Mouse (Mus musculus) stomach, embryonic 14.5 days (tissue): Measurements from ENCODE around the gene Slc7a12. TPM values are rescaled to one million over a fixed set of nuclear protein-coding genes. Genes with fewer than 3 reads are reported as not detected.

ENCODE experiments used
- ATAC-seq: fragments of 200-750 bp; cut with Nextera tagmentation; 2 replicates; pipeline ENCODE4 v1.8.0; 2017; ENCODE audit warnings: low read depth, moderate TSS enrichment; ENCODE audit not compliant: insufficient number of reproducible peaks, insufficient read depth, low FRiP score
- H3K27ac ChIP-seq: fragments of 300-500 bp; sonication (generic); 2 replicates; pipeline ENCODE4 v1.5.1; 2014; ENCODE audit warnings: mild to moderate bottlenecking, low read length, moderate library complexity, mixed read lengths
- H3K27me3 ChIP-seq: fragments of 300-500 bp; sonication (generic); 2 replicates; pipeline ENCODE4 v1.6.1; 2014; ENCODE audit warnings: low read length, control low read depth, mixed read lengths; ENCODE audit not compliant: control insufficient read depth, insufficient read depth
- H3K36me3 ChIP-seq: fragments of 300-500 bp; sonication (generic); 2 replicates; pipeline ENCODE4 v1.6.1; 2014; ENCODE audit warnings: mild to moderate bottlenecking, control low read depth, low read length, moderate library complexity, mixed read lengths; ENCODE audit not compliant: control insufficient read depth, insufficient read depth
- H3K4me1 ChIP-seq: fragments of 300-500 bp; sonication (generic); 2 replicates; pipeline ENCODE4 v1.6.1; 2014; ENCODE audit warnings: low read length, control low read depth, mixed read lengths; ENCODE audit not compliant: control insufficient read depth, insufficient read depth
- H3K4me2 ChIP-seq: fragments of 300-500 bp; sonication (generic); replicated peaks from 2 replicates; pipeline ENCODE4 v1.6.1; 2014; ENCODE audit warnings: low read depth, low read length, control low read depth
- H3K4me3 ChIP-seq: fragments of 300-500 bp; sonication (generic); 2 replicates; pipeline ENCODE4 v1.5.1; 2014; ENCODE audit warnings: low read depth, low read length, control low read depth
- H3K9ac ChIP-seq: fragments of 300-500 bp; sonication (generic); replicated peaks from 2 replicates; pipeline ENCODE4 v1.6.1; 2014; ENCODE audit warnings: low read depth, mild to moderate bottlenecking, control low read depth, low read length, moderate library complexity, mixed read lengths
- H3K9me3 ChIP-seq: fragments of 300-500 bp; sonication (generic); 2 replicates; pipeline ENCODE4 v1.6.1; 2016; ENCODE audit warnings: low read depth, low read length, control low read depth; ENCODE audit not compliant: control insufficient read depth
- WGBS: fragments of 180-500 bp; shearing (Covaris S2); extraction: QIAGEN DNeasy Blood & Tissue Kit; methylation state at CpG from one replicate; pipeline ENCODE4 v1.1.7; 2014; 5-methylcytosine and 5-hydroxymethylcytosine counted together
- polyA plus RNA-seq: library from polyadenylated mRNA; unstranded; fragments of >200 nt; fragmentation: Nextera tagmentation; extraction: Ambion mirVana; gene quantifications from 2 replicates; pipeline ENCODE4 v1.2.1, GENCODE M21; 2014

The Slc7a12 gene
- polyA plus RNA-seq: not detected in 2 replicates

DNA sequence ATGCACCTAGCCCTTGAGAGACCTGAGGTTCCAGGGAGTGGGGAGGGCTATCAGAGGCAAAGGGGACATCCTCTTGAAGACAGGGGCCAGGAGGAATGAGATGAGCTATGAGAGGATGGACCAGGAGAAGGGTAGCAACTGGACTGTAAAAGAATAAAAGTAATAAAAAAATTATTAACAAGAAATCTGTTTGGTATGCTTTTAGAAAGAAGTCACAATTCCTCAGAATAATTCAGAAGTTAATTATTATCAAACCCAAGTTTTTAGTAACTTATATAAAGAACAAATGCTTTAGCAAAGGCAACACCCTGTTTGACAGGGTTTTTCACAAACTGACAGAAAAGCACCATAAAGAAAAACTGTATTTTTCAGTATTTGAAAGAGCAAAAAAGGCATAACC lies at the start of gene Slc7a12:
Slc7a12 (plus strand) TSS at position 301 of the 400 bp plus-strand sequence.
- H3K9ac ChIP-seq: no peak within 1 kb of the TSS
- H3K4me2 ChIP-seq: no peak within 1 kb of the TSS
- no peaks in the 10 kb centered on the region for H3K36me3 ChIP-seq
- H3K27me3 ChIP-seq: no peaks in the 10 kb centered on the region
- ATAC-seq: no peak
- no peaks in the 10 kb centered on the region for H3K4me1 ChIP-seq
- no peak within 1 kb of the TSS for H3K27ac ChIP-seq
- H3K4me3 ChIP-seq: no peak within 1 kb of the TSS
- no peaks in the 10 kb centered on the region for H3K9me3 ChIP-seq

DNA sequence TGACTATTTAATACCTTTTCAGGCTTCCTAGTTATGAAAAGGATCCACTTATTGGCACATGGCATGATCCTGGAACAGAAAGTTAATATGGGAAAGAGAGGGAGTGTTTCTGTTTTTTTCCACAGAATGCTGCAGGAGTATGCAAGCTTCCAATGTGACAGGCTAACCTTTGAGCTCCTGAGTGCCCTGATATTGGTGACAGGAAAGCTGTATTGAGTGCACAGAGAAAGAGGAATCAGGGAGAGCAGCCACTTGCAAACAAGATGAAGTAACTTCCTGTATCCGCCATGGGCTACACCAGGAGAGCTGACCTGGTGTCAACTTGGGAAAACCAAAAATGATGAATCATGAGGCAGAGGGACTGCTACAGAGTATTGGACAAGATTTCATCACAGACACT lies 48.1 kb upstream of the Slc7a12 start:
- WGBS: 72% methylated on average over 1 of the region's 1 CpGs
- Histone ChIP-seq H3K36me3 (no peaks in the 10 kb centered on the region), H3K4me3 (no peak overlapping the region), H3K4me1 (no peaks in the 10 kb centered on the region), H3K4me2 (no peak overlapping the region), H3K9ac (no peak overlapping the region), H3K27me3 (no peaks in the 10 kb centered on the region), H3K27ac (no peak overlapping the region), H3K9me3 (no peaks in the 10 kb centered on the region)
- ATAC-seq: no peak

DNA sequence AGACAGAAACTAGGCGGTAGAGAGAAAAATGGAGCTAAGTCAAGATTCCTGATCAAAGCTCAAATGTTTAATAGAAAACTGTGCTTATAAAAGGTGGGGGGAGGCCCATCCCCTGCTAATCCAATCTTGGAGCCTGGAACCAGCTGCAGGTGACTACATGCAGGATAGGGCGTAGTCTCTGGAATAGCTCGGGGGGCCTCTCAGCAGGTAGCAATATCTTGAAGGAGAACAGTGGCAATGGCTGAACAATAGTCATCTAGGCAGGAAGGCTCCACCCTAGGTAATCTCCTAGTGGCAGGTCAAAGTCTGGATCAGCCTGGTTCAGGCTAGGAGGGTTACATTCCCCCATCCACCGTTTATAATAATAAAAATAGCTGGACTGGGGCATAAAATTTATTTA lies 34.5 kb upstream of the Slc7a12 start:
- Histone ChIP-seq H3K9ac (no peak overlapping the region), H3K4me3 (no peak overlapping the region), H3K27me3 (no peaks in the 10 kb centered on the region), H3K36me3 (no peaks in the 10 kb centered on the region), H3K4me2 (no peak overlapping the region), H3K4me1 (no peaks in the 10 kb centered on the region), H3K27ac (no peak overlapping the region), H3K9me3 (no peaks in the 10 kb centered on the region)
- ATAC-seq: no peak
- WGBS: 82% methylated on average over 4 of the region's 4 CpGs

DNA sequence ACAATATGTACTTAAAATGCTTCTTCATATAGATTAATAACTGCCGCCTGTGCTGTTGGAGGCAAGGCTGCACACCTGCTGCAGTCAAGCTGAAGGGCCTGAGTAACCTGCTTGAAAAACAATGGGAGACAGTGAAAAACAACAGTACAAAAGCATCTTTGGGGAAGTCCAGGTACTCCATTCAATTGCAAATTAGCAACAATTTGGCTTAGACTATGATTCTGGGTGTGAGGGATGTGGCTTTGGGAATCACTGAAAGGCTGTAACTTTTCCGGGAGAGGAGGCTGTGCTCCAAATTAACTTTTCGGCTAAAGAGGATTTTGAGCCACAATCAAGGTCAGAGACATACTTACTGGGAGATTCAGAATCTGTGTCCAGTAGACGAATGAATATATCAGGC lies 33.8 kb upstream of the Slc7a12 start:
- Histone ChIP-seq H3K36me3 (no peaks in the 10 kb centered on the region), H3K9me3 (no peaks in the 10 kb centered on the region), H3K27ac (no peak overlapping the region), H3K4me3 (no peak overlapping the region), H3K27me3 (no peaks in the 10 kb centered on the region), H3K9ac (no peak overlapping the region), H3K4me2 (no peak overlapping the region), H3K4me1 (no peaks in the 10 kb centered on the region)
- ATAC-seq: no peak
- 95% methylated on average over 4 of the region's 4 CpGs for WGBS

Other genes starting within 250 kb of the Slc7a12 start
- gene 1810022K09Rik, start 130.6 kb downstream of the Slc7a12 start, polyA plus RNA-seq: 453 and 469 TPM in 2 replicates
- 6.2 and 7.1 TPM in 2 replicates for gene Car13, start 161.0 kb downstream of the Slc7a12 start, polyA plus RNA-seq